Mouse (Mus musculus): ENCODE data around the gene Pxn. TPM values are rescaled to one million over a fixed set of nuclear protein-coding genes. Genes with fewer than 3 reads are reported as not detected.

The Pxn gene
- total and polyA plus RNA-seq, 2 experiments: 10.5 to 40.2 TPM

DNA sequence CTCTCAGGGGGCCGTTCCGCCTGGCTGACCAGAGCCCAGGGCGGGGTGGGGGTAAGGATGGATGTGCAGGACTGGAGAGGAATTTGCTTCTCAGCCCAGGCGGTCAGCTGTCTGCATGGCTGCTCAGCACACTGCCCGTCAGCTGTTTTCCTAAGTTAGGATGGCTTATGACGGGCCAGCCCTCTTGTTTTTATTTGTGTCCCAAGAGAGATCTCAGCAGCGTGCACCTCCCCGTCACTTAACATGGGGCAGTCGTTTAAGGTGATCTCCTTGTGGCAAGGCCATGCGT, 2.3 kb downstream of the Pxn start:
- Histone ChIP-seq H3K36me3 (ENCODE audit: control insufficient read depth, insufficient read depth, low read length) (no peaks in the 10 kb centered on the region), H3K27ac (replicated peaks; ENCODE audit: insufficient read depth, low read depth, low read length) (peak overlapping the region; percentile 66), H3K79me2 (ENCODE audit: control insufficient read depth, insufficient read depth, low read length) (peaks cover 47% of the 10 kb centered on the region), H3K4me1 (ENCODE audit: control insufficient read depth, insufficient read depth, low read length) (peaks cover 41% of the 10 kb centered on the region), H3K4me3 (ENCODE audit: insufficient read depth, low read depth, low read length) (peak overlapping the region; percentile 53), H3K27me3 (ENCODE audit: control insufficient read depth, insufficient read depth, low read length) (no peaks in the 10 kb centered on the region), H3K9ac (ENCODE audit: low read depth, low read length) (peak overlapping the region; percentile 99)
- no peak for DNase-seq (ENCODE audit: extremely low read depth, low read depth, low spot score)
- TF ChIP-seq CTCF (IDR thresholded peaks at IDR 0.05; ENCODE audit: low read depth, low read length) (no peak), POLR2A (IDR thresholded peaks at IDR 0.05; ENCODE audit: extremely low read depth, insufficient read depth, low read length) (no peak)
- 22% methylated on average over 10 of the region's 10 CpGs for WGBS

DNA sequence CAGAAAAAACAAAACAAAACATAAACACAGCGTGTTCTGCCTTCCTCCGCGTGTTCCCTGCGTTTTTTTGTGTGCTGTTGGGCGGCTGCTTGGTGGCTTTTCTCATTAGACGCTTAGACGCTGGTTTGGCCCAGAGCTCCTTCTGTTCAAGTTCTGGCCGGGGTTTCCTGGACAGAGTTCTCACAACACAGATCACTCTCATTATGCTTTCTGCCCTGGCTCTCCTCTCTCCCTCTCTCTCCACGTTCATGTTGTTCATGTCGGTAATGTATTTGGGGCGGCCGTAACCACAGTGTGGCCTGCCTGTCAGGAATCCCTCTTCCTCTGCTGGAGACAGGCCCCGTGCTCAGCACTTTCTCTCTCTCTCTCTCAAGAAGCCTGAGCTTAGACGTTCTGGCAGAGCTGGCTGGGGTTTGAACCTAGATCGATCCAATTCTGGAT, 2.9 kb downstream of the Pxn start:
- H3K36me3 ChIP-seq (ENCODE audit: control insufficient read depth, insufficient read depth, low read length): no peaks in the 10 kb centered on the region
- H3K4me1 ChIP-seq (ENCODE audit: control insufficient read depth, insufficient read depth, low read length): peaks cover 46% of the 10 kb centered on the region
- TF ChIP-seq POLR2A (IDR thresholded peaks at IDR 0.05; ENCODE audit: extremely low read depth, insufficient read depth, low read length): no peak
- TF ChIP-seq CTCF (IDR thresholded peaks at IDR 0.05; ENCODE audit: low read depth, low read length): no peak
- peaks cover 50% of the 10 kb centered on the region for H3K79me2 ChIP-seq (ENCODE audit: control insufficient read depth, insufficient read depth, low read length)
- peak overlapping the region; percentile 67 for H3K27ac ChIP-seq (replicated peaks; ENCODE audit: insufficient read depth, low read depth, low read length)
- no peaks in the 10 kb centered on the region for H3K27me3 ChIP-seq (ENCODE audit: control insufficient read depth, insufficient read depth, low read length)
- WGBS: 8% methylated on average over 15 of the region's 15 CpGs
- peak; percentile 59 for DNase-seq (ENCODE audit: extremely low read depth, low read depth, low spot score)
- H3K9ac ChIP-seq (ENCODE audit: low read depth, low read length): peak overlapping the region; percentile 61
- no peak overlapping the region for H3K4me3 ChIP-seq (ENCODE audit: insufficient read depth, low read depth, low read length)

DNA sequence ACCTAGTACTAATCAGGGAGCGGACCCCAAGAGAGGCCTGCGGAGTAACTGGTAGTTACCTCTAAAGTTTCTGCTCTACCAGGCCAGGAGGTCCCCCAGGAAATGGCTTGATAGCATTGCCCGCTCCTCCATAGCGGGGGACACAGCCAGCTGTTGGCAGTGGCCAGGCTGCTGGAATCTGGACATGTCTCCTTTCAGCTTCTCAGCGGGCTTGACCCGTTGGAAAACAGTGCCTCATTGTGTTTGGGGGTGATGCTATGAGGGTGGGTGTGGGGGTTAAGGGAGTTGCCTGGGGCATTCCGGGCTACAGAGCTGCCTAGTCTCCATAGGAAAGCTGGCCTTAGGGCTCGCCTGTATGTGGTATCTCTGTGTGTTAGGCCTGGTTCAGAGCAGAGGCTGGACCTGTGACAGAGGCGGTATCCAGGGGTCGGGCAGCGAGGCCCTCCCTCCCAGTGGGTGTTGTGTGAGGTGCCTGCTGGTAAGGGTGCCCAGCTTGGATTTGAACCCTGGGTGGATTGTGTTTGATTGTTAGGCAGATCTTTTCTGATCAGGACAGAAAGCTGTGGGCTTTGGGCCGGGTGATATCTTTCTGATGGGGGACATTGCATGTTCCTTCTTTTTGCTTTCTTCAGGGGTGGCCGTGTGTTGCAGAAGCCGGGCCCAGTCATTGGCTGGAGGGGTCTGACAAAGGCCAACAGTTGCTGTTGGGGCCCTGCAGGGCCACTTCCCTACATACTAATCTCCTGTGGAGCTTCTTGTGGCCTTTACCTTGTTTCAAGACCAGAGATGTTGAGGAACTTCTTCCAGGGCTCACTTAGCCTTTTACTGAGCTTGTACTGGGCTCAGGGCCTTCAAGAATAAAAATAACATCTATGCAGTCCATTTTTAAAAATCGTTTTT, 3.6 kb downstream of the Pxn start:
- TF ChIP-seq CTCF (IDR thresholded peaks at IDR 0.05; ENCODE audit: low read depth, low read length) (no peak), POLR2A (IDR thresholded peaks at IDR 0.05; ENCODE audit: extremely low read depth, insufficient read depth, low read length) (no peak)
- no peaks in the 10 kb centered on the region for H3K27me3 ChIP-seq (ENCODE audit: control insufficient read depth, insufficient read depth, low read length)
- H3K4me3 ChIP-seq (ENCODE audit: insufficient read depth, low read depth, low read length): no peak overlapping the region
- peak overlapping the region; percentile 61 for H3K9ac ChIP-seq (ENCODE audit: low read depth, low read length)
- H3K79me2 ChIP-seq (ENCODE audit: control insufficient read depth, insufficient read depth, low read length): peaks cover 50% of the 10 kb centered on the region
- H3K27ac ChIP-seq (replicated peaks; ENCODE audit: insufficient read depth, low read depth, low read length): peak overlapping the region; percentile 67
- no peaks in the 10 kb centered on the region for H3K36me3 ChIP-seq (ENCODE audit: control insufficient read depth, insufficient read depth, low read length)
- no peak for DNase-seq (ENCODE audit: extremely low read depth, low read depth, low spot score)
- 59% methylated on average over 15 of the region's 15 CpGs for WGBS
- peaks cover 52% of the 10 kb centered on the region for H3K4me1 ChIP-seq (ENCODE audit: control insufficient read depth, insufficient read depth, low read length)

DNA sequence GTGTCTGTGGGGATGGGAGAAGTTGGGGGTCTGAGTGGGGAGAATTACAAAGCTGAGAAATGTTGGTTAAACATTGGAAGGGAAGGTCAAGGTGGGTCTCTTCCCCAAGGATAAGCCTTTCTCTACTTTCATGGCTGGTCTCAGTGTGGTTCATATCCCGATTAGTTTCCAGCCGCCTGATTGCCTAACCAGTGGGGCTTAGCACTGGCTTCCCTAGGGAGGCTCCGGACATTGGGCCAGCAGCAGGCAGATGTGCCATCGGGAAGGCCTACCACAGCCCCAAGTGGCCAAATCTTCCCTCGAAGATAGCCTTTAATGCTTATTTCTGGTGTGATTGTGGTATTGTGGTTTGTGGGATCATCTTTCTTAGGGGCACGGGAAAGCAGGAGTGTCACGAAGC, 5.9 kb downstream of the Pxn start:
- DNase-seq (ENCODE audit: extremely low read depth, low read depth, low spot score): no peak
- Histone ChIP-seq H3K4me1 (ENCODE audit: control insufficient read depth, insufficient read depth, low read length) (peaks cover 51% of the 10 kb centered on the region), H3K79me2 (ENCODE audit: control insufficient read depth, insufficient read depth, low read length) (peaks cover 50% of the 10 kb centered on the region), H3K9ac (ENCODE audit: low read depth, low read length) (no peak overlapping the region), H3K4me3 (ENCODE audit: insufficient read depth, low read depth, low read length) (no peak overlapping the region), H3K36me3 (ENCODE audit: control insufficient read depth, insufficient read depth, low read length) (no peaks in the 10 kb centered on the region), H3K27me3 (ENCODE audit: control insufficient read depth, insufficient read depth, low read length) (no peaks in the 10 kb centered on the region), H3K27ac (replicated peaks; ENCODE audit: insufficient read depth, low read depth, low read length) (no peak overlapping the region)
- TF ChIP-seq POLR2A (IDR thresholded peaks at IDR 0.05; ENCODE audit: extremely low read depth, insufficient read depth, low read length) (no peak), CTCF (IDR thresholded peaks at IDR 0.05; ENCODE audit: low read depth, low read length) (no peak)
- 69% methylated on average over 7 of the region's 7 CpGs for WGBS

DNA sequence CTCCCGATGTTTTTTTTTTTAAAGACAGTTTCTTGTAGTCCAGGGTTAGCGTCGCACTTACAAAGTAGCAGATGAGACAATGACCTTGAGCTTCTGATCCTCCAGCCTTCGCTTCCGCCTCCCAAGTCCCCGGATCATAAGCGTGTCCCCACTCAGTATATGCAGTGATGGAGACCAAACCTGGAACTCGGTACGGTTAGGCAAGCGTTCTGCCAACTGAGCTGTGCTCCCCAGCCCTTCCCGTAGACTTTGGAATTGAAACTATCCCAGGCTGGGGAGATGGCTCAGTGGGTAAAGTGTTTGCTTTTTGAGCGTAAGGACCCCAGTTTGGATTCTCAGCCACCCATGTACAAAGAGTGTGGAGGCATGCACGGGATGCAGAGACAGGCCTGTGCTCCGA, 6.8 kb downstream of the Pxn start:
- Histone ChIP-seq H3K36me3 (ENCODE audit: control insufficient read depth, insufficient read depth, low read length) (no peaks in the 10 kb centered on the region), H3K27me3 (ENCODE audit: control insufficient read depth, insufficient read depth, low read length) (no peaks in the 10 kb centered on the region), H3K79me2 (ENCODE audit: control insufficient read depth, insufficient read depth, low read length) (peaks cover 43% of the 10 kb centered on the region), H3K27ac (replicated peaks; ENCODE audit: insufficient read depth, low read depth, low read length) (peak overlapping the region; percentile 92), H3K9ac (ENCODE audit: low read depth, low read length) (no peak overlapping the region), H3K4me3 (ENCODE audit: insufficient read depth, low read depth, low read length) (no peak overlapping the region), H3K4me1 (ENCODE audit: control insufficient read depth, insufficient read depth, low read length) (peaks cover 50% of the 10 kb centered on the region)
- 42% methylated on average over 14 of the region's 14 CpGs for WGBS
- DNase-seq (ENCODE audit: extremely low read depth, low read depth, low spot score): peak; percentile 70
- no peak for TF ChIP-seq POLR2A (IDR thresholded peaks at IDR 0.05; ENCODE audit: extremely low read depth, insufficient read depth, low read length)
- no peak for TF ChIP-seq CTCF (IDR thresholded peaks at IDR 0.05; ENCODE audit: low read depth, low read length)

DNA sequence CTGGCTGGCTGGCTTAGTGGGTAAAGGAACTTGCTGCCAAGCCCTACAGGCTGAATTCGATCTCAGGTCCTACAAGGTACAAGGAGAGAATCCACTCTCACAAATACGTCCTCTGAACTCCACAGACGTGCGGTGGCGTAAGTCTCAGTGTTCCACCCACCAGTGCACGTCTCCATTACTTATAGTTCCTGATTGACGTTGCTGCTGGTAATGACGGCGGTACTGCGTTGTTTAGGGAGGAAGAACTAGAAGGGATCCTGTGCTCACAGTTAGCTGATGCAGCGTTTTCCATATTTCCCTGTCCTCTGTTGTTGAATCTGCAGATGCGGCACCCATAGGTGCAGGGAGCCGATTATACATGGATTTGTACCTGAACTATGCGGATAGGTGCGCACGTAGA, 7.2 kb downstream of the Pxn start:
- DNase-seq (ENCODE audit: extremely low read depth, low read depth, low spot score): peak; percentile 42
- Histone ChIP-seq H3K9ac (ENCODE audit: low read depth, low read length) (peak overlapping the region; percentile 22), H3K4me1 (ENCODE audit: control insufficient read depth, insufficient read depth, low read length) (peaks cover 46% of the 10 kb centered on the region), H3K4me3 (ENCODE audit: insufficient read depth, low read depth, low read length) (no peak overlapping the region), H3K27ac (replicated peaks; ENCODE audit: insufficient read depth, low read depth, low read length) (peak overlapping the region; percentile 92), H3K79me2 (ENCODE audit: control insufficient read depth, insufficient read depth, low read length) (peaks cover 38% of the 10 kb centered on the region), H3K27me3 (ENCODE audit: control insufficient read depth, insufficient read depth, low read length) (no peaks in the 10 kb centered on the region), H3K36me3 (ENCODE audit: control insufficient read depth, insufficient read depth, low read length) (no peaks in the 10 kb centered on the region)
- TF ChIP-seq POLR2A (IDR thresholded peaks at IDR 0.05; ENCODE audit: extremely low read depth, insufficient read depth, low read length) (no peak), CTCF (IDR thresholded peaks at IDR 0.05; ENCODE audit: low read depth, low read length) (no peak)
- WGBS: 57% methylated on average over 16 of the region's 16 CpGs

Measured in liver, adult 2 months (tissue).